Mouse (Mus musculus) kidney, postnatal 25 days (tissue): Measurements from ENCODE around the gene Spred2.

ENCODE experiments used
- DNase-seq, 2 experiments: peaks; one replicate each; pipeline ENCODE4 v3.0.0; 2021; ENCODE audit warnings: mixed read lengths in 2 of 2

Gene Spred2

GRCm38 (mm10) chr11:19955701-19956100, 31.5 kb downstream of the Spred2 start:
- no peak for DNase-seq

GRCm38 (mm10) chr11:19959006-19959405, 34.8 kb downstream of the Spred2 start:
- no peak for DNase-seq

GRCm38 (mm10) chr11:19959897-19960296, 35.7 kb downstream of the Spred2 start:
- DNase-seq = no peak

GRCm38 (mm10) chr11:19960541-19960940, 36.4 kb downstream of the Spred2 start:
- DNase-seq = no peak

GRCm38 (mm10) chr11:19961088-19961487, 36.9 kb downstream of the Spred2 start:
- DNase-seq = no peak

- DNase-seq = no peak
Observed at GRCm38 (mm10) chr11:19961766-19962365, 37.7 kb downstream of the Spred2 start.

GRCm38 (mm10) chr11:19962796-19963195, 38.6 kb downstream of the Spred2 start:
- peak; percentile 53 to 68 for DNase-seq

GRCm38 (mm10) chr11:19963717-19964141, 39.6 kb downstream of the Spred2 start:
- DNase-seq = peak; percentile 66 to 82

GRCm38 (mm10) chr11:19964333-19964732, 40.2 kb downstream of the Spred2 start:
- DNase-seq = peak; percentile 54 to 60

GRCm38 (mm10) chr11:19965037-19965611, 40.9 kb downstream of the Spred2 start:
- peak; percentile 67 to 84 for DNase-seq

GRCm38 (mm10) chr11:19965664-19966063, 41.5 kb downstream of the Spred2 start:
- DNase-seq = no peak

- DNase-seq = no peak
Observed at GRCm38 (mm10) chr11:19966294-19966693, 42.1 kb downstream of the Spred2 start.

GRCm38 (mm10) chr11:19969584-19969983, 45.4 kb downstream of the Spred2 start:
- peak; percentile 46 to 66 for DNase-seq

- peak; percentile 68 to 75 for DNase-seq
Observed at GRCm38 (mm10) chr11:19971954-19972750, 48.0 kb downstream of the Spred2 start.

- no peak for DNase-seq
Observed at GRCm38 (mm10) chr11:19973032-19973790, 49.0 kb downstream of the Spred2 start.

GRCm38 (mm10) chr11:19976032-19976431, 51.9 kb downstream of the Spred2 start:
- DNase-seq = no peak

- no peak for DNase-seq
Observed at GRCm38 (mm10) chr11:19977687-19978086, 53.5 kb downstream of the Spred2 start.

- DNase-seq = no peak
Observed at GRCm38 (mm10) chr11:19979338-19979737, 55.2 kb downstream of the Spred2 start.

GRCm38 (mm10) chr11:19982113-19982512, 57.9 kb downstream of the Spred2 start:
- DNase-seq = no peak

- no peak for DNase-seq
Observed at GRCm38 (mm10) chr11:19982779-19983178, 58.6 kb downstream of the Spred2 start.

- no peak for DNase-seq
Observed at GRCm38 (mm10) chr11:19983298-19983697, 59.1 kb downstream of the Spred2 start.

GRCm38 (mm10) chr11:19984029-19984428, 59.9 kb downstream of the Spred2 start:
- DNase-seq = no peak

GRCm38 (mm10) chr11:19985283-19985854, 61.2 kb downstream of the Spred2 start:
- no peak for DNase-seq
